Mouse (Mus musculus) macrophage (primary cell): ENCODE measurements around the gene Ralgapb. TPM values are rescaled to one million over a fixed set of nuclear protein-coding genes. Genes with fewer than 3 reads are reported as not detected.

Source experiments
- H3K27ac ChIP-seq: fragments of 350-480 bp; formaldehyde crosslinking; 2 replicates; pipeline ENCODE4 v1.9.0; 2021
- H3K36me3 ChIP-seq: fragments of 350-480 bp; formaldehyde crosslinking; 2 replicates; pipeline ENCODE4 v1.9.0; 2021; ENCODE audit errors: inconsistent target
- H3K4me3 ChIP-seq: fragments of 350-480 bp; formaldehyde crosslinking; 2 replicates; pipeline ENCODE4 v1.9.0; 2021; ENCODE audit errors: inconsistent target
- H3K79me2 ChIP-seq: fragments of 350-480 bp; formaldehyde crosslinking; 2 replicates; pipeline ENCODE4 v1.9.0; 2021; ENCODE audit errors: inconsistent target
- WGBS: methylation state at CpG from one replicate; pipeline ENCODE4 v1.1.7; 2026; ENCODE audit warnings: inconsistent platforms; ENCODE audit not compliant: missing documents; 5-methylcytosine and 5-hydroxymethylcytosine counted together
- polyA plus RNA-seq: library from polyadenylated mRNA; stranded (reverse); fragments of 250-400 nt; gene quantifications from 3 replicates; pipeline ENCODE4 v1.2.4, GENCODE M21; 2018; ENCODE audit warnings: inconsistent platforms

Ralgapb gene
- polyA plus RNA-seq, 1 experiment from 2014 or later: 20.2 TPM

GRCm38 (mm10) chr2:158519071-158519470 is 109.4 kb downstream of the Ralgapb start:
- Histone ChIP-seq H3K36me3 (no peaks in the 10 kb centered on the region), H3K4me3 (no peak overlapping the region), H3K27ac (no peak overlapping the region), H3K79me2 (no peaks in the 10 kb centered on the region)
- 82% methylated on average over 11 of the region's 11 CpGs for WGBS

GRCm38 (mm10) chr2:158519800-158520199 is 110.2 kb downstream of the Ralgapb start:
- H3K36me3 ChIP-seq: no peaks in the 10 kb centered on the region
- no peaks in the 10 kb centered on the region for H3K79me2 ChIP-seq
- WGBS: 91% methylated on average over 6 of the region's 6 CpGs
- H3K27ac ChIP-seq: no peak overlapping the region
- H3K4me3 ChIP-seq: no peak overlapping the region

- WGBS: 40% methylated on average over 8 of the region's 8 CpGs
- Histone ChIP-seq H3K79me2 (no peaks in the 10 kb centered on the region), H3K4me3 (no peak overlapping the region), H3K27ac (no peak overlapping the region), H3K36me3 (no peaks in the 10 kb centered on the region)
Observed at GRCm38 (mm10) chr2:158523060-158523459, 113.4 kb downstream of the Ralgapb start.

DNA sequence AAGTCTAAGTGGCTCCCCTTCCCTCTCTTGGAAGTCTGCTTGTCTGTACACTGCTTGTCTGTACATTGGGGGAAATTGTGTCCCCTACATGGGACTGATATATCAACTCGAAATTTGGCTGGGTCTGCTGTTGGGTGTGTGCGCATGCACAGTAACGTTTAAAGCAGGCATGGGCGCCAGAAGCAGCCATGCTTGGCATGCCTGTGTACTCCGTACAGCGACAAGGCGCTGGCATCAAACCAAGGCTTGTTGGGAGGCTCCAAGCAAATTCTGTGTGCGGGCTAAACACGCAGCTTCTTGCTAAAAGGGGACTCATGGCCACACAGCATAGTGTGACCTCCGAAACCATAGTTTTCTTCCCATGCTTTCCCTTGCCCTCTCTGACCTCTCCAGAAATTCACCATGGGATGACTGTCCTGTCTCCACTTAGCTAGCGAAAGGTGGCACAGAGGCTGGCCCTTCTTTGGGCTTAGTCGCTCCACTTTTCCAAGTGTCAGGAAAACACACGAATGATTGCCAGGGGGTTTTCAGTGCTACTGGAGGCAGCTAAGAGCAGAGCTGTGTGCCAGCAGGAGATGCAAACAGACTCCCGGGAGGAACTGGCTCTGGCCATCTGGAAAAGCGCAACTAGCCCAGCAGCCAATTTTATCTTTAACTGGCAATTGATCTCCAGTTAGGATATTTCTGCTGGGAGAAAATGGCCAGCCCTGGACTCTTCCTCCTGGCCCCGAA is 114.6 kb downstream of the Ralgapb start:
- H3K79me2 ChIP-seq: no peaks in the 10 kb centered on the region
- WGBS: 89% methylated on average over 16 of the region's 16 CpGs
- no peak overlapping the region for H3K27ac ChIP-seq
- no peak overlapping the region for H3K4me3 ChIP-seq
- no peaks in the 10 kb centered on the region for H3K36me3 ChIP-seq

GRCm38 (mm10) chr2:158534090-158534489 is 124.4 kb downstream of the Ralgapb start:
- Histone ChIP-seq H3K79me2 (no peaks in the 10 kb centered on the region), H3K27ac (no peak overlapping the region), H3K36me3 (no peaks in the 10 kb centered on the region), H3K4me3 (no peak overlapping the region)
- 7% methylated on average over 4 of the region's 4 CpGs for WGBS

DNA sequence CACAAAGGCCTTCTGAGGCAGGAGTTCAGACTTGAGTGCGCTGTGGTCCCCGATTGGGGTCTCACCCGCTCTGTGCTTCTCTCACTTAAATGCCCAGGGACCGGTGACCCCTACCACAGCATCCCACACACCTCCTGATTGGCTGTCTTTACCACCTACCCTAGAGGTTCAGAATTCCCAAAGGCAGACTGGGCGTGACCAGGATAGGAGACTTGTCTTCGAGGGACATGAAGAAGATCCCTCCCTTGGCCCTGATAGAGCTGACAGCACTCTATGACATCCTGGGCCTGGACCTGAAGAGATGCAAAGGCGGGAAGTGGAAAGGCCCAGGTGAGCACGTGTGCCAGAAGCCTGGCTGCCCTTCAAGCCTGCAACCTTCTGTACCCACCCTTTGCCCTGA is 124.9 kb downstream of the Ralgapb start:
- no peaks in the 10 kb centered on the region for H3K79me2 ChIP-seq
- H3K27ac ChIP-seq: no peak overlapping the region
- no peaks in the 10 kb centered on the region for H3K36me3 ChIP-seq
- H3K4me3 ChIP-seq: no peak overlapping the region
- WGBS: 85% methylated on average over 8 of the region's 8 CpGs

- no peaks in the 10 kb centered on the region for H3K79me2 ChIP-seq
- no peak overlapping the region for H3K4me3 ChIP-seq
- WGBS: 51% methylated on average over 24 of the region's 24 CpGs
- H3K36me3 ChIP-seq: no peaks in the 10 kb centered on the region
- no peak overlapping the region for H3K27ac ChIP-seq
Observed at GRCm38 (mm10) chr2:158539433-158540305, 130.0 kb downstream of the Ralgapb start.

- Histone ChIP-seq H3K36me3 (no peaks in the 10 kb centered on the region), H3K27ac (no peak overlapping the region), H3K79me2 (no peaks in the 10 kb centered on the region), H3K4me3 (no peak overlapping the region)
- WGBS: 60% methylated on average over 3 of the region's 4 CpGs
Observed at GRCm38 (mm10) chr2:158541286-158541685, 131.6 kb downstream of the Ralgapb start.

- no peak overlapping the region for H3K27ac ChIP-seq
- no peaks in the 10 kb centered on the region for H3K79me2 ChIP-seq
- 60% methylated on average over 2 of the region's 2 CpGs for WGBS
- H3K4me3 ChIP-seq: no peak overlapping the region
- no peaks in the 10 kb centered on the region for H3K36me3 ChIP-seq
Observed at GRCm38 (mm10) chr2:158545266-158545665, 135.6 kb downstream of the Ralgapb start.

DNA sequence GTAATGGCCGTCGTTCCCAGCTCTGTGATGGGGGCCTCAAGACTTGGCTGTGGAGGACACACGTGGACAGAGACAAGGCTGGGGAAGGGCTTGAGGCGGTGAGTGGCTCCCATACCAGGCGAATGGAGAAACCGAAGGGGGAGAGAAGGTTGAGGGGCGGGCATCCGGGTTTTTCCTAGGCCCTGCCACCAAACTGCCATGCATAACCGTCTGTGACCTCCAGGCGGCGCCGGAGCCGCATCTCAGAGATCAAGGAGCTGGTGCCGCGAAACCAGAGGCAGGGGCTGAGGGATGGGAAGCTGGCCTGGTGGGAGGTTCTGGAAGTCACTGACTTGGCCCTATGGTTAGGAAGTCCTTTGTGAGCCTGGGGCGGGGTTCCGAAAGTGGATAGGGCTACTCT is 137.1 kb downstream of the Ralgapb start:
- Histone ChIP-seq H3K4me3 (no peak overlapping the region), H3K79me2 (no peaks in the 10 kb centered on the region), H3K36me3 (no peaks in the 10 kb centered on the region), H3K27ac (no peak overlapping the region)
- 8% methylated on average over 17 of the region's 17 CpGs for WGBS

Other genes with a start within 250 kb of the Ralgapb start
- gene D630003M21Rik, start 180.6 kb upstream of the Ralgapb start, polyA plus RNA-seq: not detected in 3 replicates
- gene Bpi, start 151.8 kb upstream of the Ralgapb start, polyA plus RNA-seq: not detected in 3 replicates
- gene Lbp, start 103.4 kb upstream of the Ralgapb start, polyA plus RNA-seq: 0.95 to 3.7 TPM (median 1.3 TPM) in 3 replicates
- gene Snhg11, start 34.2 kb upstream of the Ralgapb start, polyA plus RNA-seq: 0.05 to 0.26 TPM (median 0.09 TPM) in 3 replicates
- gene Adig, start 92.8 kb downstream of the Ralgapb start, polyA plus RNA-seq: not detected in 3 replicates
- not detected in 3 replicates for gene Arhgap40, start 102.9 kb downstream of the Ralgapb start, polyA plus RNA-seq
- 0.16 to 1.1 TPM (median 0.67 TPM) in 3 replicates for gene Slc32a1, start 200.9 kb downstream of the Ralgapb start, polyA plus RNA-seq
- gene Actr5, start 215.0 kb downstream of the Ralgapb start, polyA plus RNA-seq: 3.2 to 6.1 TPM (median 6.0 TPM) in 3 replicates